Mouse (Mus musculus) heart, adult 2 months (tissue): ENCODE results near the gene Gm14399.
"Not testable (repeated sequence)": the region's sequence is repeated elsewhere in the genome, so short reads cannot be mapped to it uniquely, and the experiment has no call there.

Experiments used
- CTCF ChIP-seq: fragments of 200-600 bp; IDR thresholded peaks from 2 replicates; pipeline ENCODE4 v1.8.1; 2022; ENCODE audit warnings: antibody characterized with exemption, mild to moderate bottlenecking, moderate library complexity
- EP300 ChIP-seq: fragments of 200-500 bp; IDR thresholded peaks from 2 replicates; pipeline ENCODE4 v1.6.1; 2011; ENCODE audit warnings: low read depth, low read length, control low read depth; ENCODE audit not compliant: insufficient read depth
- POLR2A ChIP-seq: fragments of 200-500 bp; IDR thresholded peaks from 2 replicates; pipeline ENCODE4 v1.6.1; 2011; ENCODE audit warnings: mild to moderate bottlenecking, low read depth, low read length, control low read depth; ENCODE audit not compliant: insufficient read depth

DNA sequence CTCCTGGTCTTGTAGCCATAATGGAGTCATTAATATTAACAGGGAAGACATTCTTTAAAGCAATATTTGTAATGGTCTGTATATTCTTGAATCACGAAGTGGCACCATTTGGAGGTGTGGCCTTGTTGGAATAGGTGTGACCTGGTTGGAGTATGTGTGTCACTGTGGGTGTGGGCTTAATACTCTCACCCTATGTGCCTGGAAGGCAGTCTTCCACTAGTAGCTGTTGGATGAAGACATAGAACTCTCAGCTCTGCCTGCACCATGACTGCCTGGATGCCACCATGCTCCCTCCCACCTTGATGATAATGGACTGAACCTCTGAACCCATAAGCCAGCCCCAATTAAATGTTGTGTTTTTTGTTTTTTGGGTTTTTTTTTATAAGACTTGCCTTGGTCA lies 37.2 kb upstream of the Gm14399 start:
- not testable (repeated sequence) for TF ChIP-seq EP300, POLR2A, CTCF
